Mouse (Mus musculus): Measurements from ENCODE around the gene 2410131K14Rik. TPM values are rescaled to one million over a fixed set of nuclear protein-coding genes. Genes with fewer than 3 reads are reported as not detected.

The 2410131K14Rik gene
- total and polyA plus RNA-seq, 3 experiments, result 5.3 to 8.1 (median 6.2) TPM

GRCm38 (mm10) chr5:118310389-118310788, 65.4 kb downstream of the 2410131K14Rik start:
- no peak for DNase-seq

- no peak for DNase-seq
Observed at GRCm38 (mm10) chr5:118311251-118311650, 66.2 kb downstream of the 2410131K14Rik start.

- no peak for DNase-seq
Observed at GRCm38 (mm10) chr5:118313766-118314165, 68.7 kb downstream of the 2410131K14Rik start.

Other genes starting within 250 kb of the 2410131K14Rik start
- gene Tesc, start 217.5 kb upstream of the 2410131K14Rik start, total RNA-seq (2021), result 100 to 1,000 TPM; 109 to 185 TPM
- gene Tesc, start 217.5 kb upstream of the 2410131K14Rik start, polyA plus RNA-seq (2012; rRNA removed), result 737 and 1,088 TPM in 2 replicates
- gene Fbxw8, start 89.8 kb upstream of the 2410131K14Rik start, total RNA-seq (2021), result 10 to 100 TPM; 36.0 to 50.1 TPM
- 51.8 and 54.6 TPM in 2 replicates for gene Fbxw8, start 89.8 kb upstream of the 2410131K14Rik start, polyA plus RNA-seq (2012; rRNA removed)
- gene Hrk, start 80.6 kb upstream of the 2410131K14Rik start, total RNA-seq (2021), result not detected
- gene Hrk, start 80.6 kb upstream of the 2410131K14Rik start, polyA plus RNA-seq (2012; rRNA removed), result not detected in 2 replicates
- 1 to 10 TPM; 3.7 to 4.2 TPM for gene Rnft2, start 111 bp upstream of the 2410131K14Rik start, total RNA-seq (2021)
- 9.2 TPM in 2 replicates for gene Rnft2, start 111 bp upstream of the 2410131K14Rik start, polyA plus RNA-seq (2012; rRNA removed)

All from adrenal gland, adult 2 months (tissue).